Mouse (Mus musculus): Measurements from ENCODE around the gene Ccno. TPM values are rescaled to one million over a fixed set of nuclear protein-coding genes. Genes with fewer than 3 reads are reported as not detected.

Ccno gene
- total RNA-seq (2023; ENCODE audit: inconsistent age), result not detected in 4 replicates

DNA sequence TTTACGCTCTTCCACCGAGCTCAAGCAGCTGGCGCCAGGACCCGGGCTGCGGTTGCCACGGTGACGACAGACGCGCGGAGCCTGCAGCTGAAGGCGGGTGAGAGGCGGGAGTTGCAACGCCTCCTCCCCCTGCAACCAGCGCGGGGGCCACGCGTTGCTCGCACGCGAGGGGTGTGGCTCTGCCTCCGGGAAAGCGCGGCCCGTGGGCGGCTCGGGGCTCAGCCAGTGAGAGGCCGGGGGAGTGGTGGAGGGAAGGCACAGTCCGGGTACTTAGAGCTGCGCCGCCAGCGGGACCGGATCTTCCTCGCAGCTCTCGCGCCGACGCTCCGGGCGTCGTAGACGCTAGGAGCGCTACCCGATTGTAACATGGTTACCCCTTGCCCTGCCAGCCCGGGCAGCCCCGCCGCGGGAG is at the start of gene Ccno:
Gene Ccno (plus strand): TSS at position 271 of the 412 bp plus-strand sequence.

DNA sequence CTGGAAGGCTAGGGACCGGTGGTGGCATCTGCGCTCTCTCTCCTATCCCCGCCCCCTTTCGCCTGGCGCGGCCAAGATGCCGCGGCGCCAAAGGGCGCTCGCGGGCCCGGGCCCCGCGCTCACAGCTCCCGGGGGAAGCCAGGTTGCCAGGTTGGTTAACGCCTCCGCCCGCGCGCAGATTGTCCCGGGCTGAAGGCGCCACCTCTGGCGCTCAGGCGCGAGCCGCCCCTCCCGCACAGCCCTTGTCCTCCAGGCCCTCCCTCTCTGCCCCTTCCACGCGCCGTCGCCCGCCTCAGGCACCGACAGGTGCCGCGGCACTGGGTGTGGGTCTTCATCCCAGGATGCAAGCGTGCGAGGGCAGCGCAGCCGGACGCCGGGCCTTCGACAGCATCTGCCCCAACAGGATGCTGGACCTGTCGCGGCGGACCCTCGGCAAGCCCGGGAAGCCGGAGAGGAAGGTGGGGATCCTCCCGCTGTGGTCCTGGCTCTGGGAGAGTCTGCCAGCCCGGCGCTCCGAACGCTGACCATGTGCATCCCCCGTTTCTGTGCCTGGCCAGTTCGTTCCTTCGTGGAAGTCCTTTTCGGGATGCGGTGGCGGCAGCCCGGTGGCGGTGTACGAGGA is 6.0 kb downstream of the Ccno start, which contains the start of gene Mcidas:
Gene Mcidas (plus strand): TSS at position 315 of the 622 bp plus-strand sequence.

GRCm38 (mm10) chr13:113034950-113035421 is 47.4 kb downstream of the Ccno start, which contains the start of gene Cdc20b:
Gene Cdc20b, plus strand, starts transcription at chr13:113035111.

Other genes with a start within 250 kb of the Ccno start
- gene Plpp1, start 187.0 kb upstream of the Ccno start, total RNA-seq (2023; ENCODE audit: inconsistent age), result 0.42 to 0.69 TPM (median 0.45 TPM) in 3 of 4 replicates, not detected in the other
- gene Mtrex, start 60.4 kb upstream of the Ccno start, total RNA-seq (2023; ENCODE audit: inconsistent age), result 59.2 to 68.3 TPM (median 63.5 TPM) in 4 replicates
- gene Dhx29, start 60.3 kb upstream of the Ccno start, total RNA-seq (2023; ENCODE audit: inconsistent age), result 17.7 to 23.6 TPM (median 18.9 TPM) in 4 replicates
- not detected in 4 replicates for gene Mcidas, start 6.0 kb downstream of the Ccno start, total RNA-seq (2023; ENCODE audit: inconsistent age)
- not detected in 4 replicates for gene Cdc20b, start 47.3 kb downstream of the Ccno start, total RNA-seq (2023; ENCODE audit: inconsistent age)
- gene Gpx8, start 58.6 kb downstream of the Ccno start, total RNA-seq (2023; ENCODE audit: inconsistent age), result not detected in 4 replicates
- 0.80 to 1.4 TPM in 2 of 4 replicates, not detected in the others for gene Gzma, start 113.2 kb downstream of the Ccno start, total RNA-seq (2023; ENCODE audit: inconsistent age)
- gene Esm1, start 221.9 kb downstream of the Ccno start, total RNA-seq (2023; ENCODE audit: inconsistent age), result not detected in 4 replicates
- gene Gzmk, start 238.1 kb downstream of the Ccno start, total RNA-seq (2023; ENCODE audit: inconsistent age), result not detected in 4 replicates

Measured in B cell, adult (primary cell).